ENCODE assay signal across 25 mouse cellular contexts in the genomic region with DNA sequence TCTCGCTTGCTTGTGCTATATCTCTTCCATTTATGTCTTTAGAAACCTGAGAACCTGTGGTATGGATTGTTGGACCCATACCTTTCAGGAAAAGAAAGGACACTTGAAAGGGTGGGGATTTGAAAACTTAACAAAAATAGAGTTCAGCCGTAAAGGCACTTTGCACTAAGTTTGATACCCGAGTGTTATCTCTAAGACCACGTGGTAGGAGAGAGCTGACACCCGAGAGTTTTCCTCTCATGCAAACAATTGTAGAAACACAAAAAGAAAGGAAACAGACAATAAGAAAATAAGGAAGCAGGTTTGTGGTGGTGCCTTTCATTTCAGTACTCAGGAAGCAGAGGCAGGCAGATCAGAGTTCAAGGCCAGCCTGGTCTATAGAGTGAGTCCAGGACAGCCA.
"Had no signal": no experiment of that assay in that cellular context is flagged by ENCODE, and none has a peak within 500 bp of the region (broad histone marks: within the 10 kb centered on the region; RNA-seq: fewer than 3 reads in every experiment).

No protein-coding gene starts in this region.

- H3K4me1 ChIP-seq: heart, embryonic 12.5 days; hindbrain, embryonic 10.5 days; hindbrain, embryonic 12.5 days; intestine, embryonic 15.5 days; limb, embryonic 10.5 days; limb, embryonic 12.5 days had no signal

- H3K27me3 ChIP-seq: heart, embryonic 12.5 days; hindbrain, embryonic 12.5 days; intestine, embryonic 15.5 days; limb, embryonic 12.5 days had no signal

- H3K27ac ChIP-seq: heart, adult 2 months; hindbrain, embryonic 10.5 days; hindbrain, embryonic 12.5 days; hindbrain, embryonic 14.5 days; intestine, embryonic 15.5 days; layer of hippocampus, adult 2 months; left cerebral cortex, adult 2 months; limb, embryonic 10.5 days; limb, embryonic 12.5 days; liver, embryonic 14.5 days had no signal

- H3K4me2 ChIP-seq: heart, embryonic 12.5 days; hindbrain, embryonic 12.5 days; hindbrain, embryonic 14.5 days; intestine, embryonic 15.5 days; limb, embryonic 12.5 days; liver, embryonic 11.5 days had no signal

- H3K9ac ChIP-seq: heart, embryonic 12.5 days; hindbrain, embryonic 12.5 days; hindbrain, embryonic 14.5 days; intestine, embryonic 15.5 days; limb, embryonic 12.5 days; liver, embryonic 14.5 days had no signal

- ATAC-seq: hindbrain, embryonic 16.5 days; inflammation-experienced regulatory T-cells, adult 6 months; intestine, embryonic 15.5 days had no signal

- H3K4me3 ChIP-seq: heart, adult 2 months; heart, embryonic 12.5 days; hindbrain, embryonic 10.5 days; hindbrain, embryonic 12.5 days; intestine, embryonic 15.5 days; layer of hippocampus, adult 2 months; left cerebral cortex, adult 2 months; limb, embryonic 10.5 days; limb, embryonic 12.5 days had no signal

- DNase-seq: gastrocnemius, postnatal 14 days; gastrocnemius, postnatal 36 days; heart, adult 11 months; heart, adult 2 months; heart, postnatal 10 days; heart, postnatal 4 days; kidney, adult 18-20 months; kidney, adult 8-10 months; kidney, postnatal 10 days; kidney, postnatal 25 days; kidney, postnatal 4 days; liver had no signal

- H3K9me3 ChIP-seq: heart, embryonic 12.5 days; hindbrain, embryonic 10.5 days; hindbrain, embryonic 12.5 days; intestine, embryonic 15.5 days; limb, embryonic 10.5 days; limb, embryonic 12.5 days had no signal
